9 mouse cellular contexts compared by ENCODE assay signal in genomic region chr8:89850209-89850796, GRCm38 (mm10).
DNase-seq lines count a peak whose midpoint lies in the region; ATAC-seq lines count a peak whose summit lies in the region.
"Had no signal": no experiment of that assay in that cellular context is flagged by ENCODE, and none has a peak within 500 bp of the region (broad histone marks: within the 10 kb centered on the region; RNA-seq: fewer than 3 reads in every experiment).

No protein-coding gene starts in this region.

- intact Hi-C loops in left cerebral cortex, postnatal 36 days (cut with DNase I): loop anchor here (1.0 to 10.0 kb wide), 4 partner anchors 152 to 942 kb away; partner anchors contain the start of gene Tox3

- ATAC-seq in monocyte, adult 5-6 weeks (replicated peaks; ENCODE audit: insufficient number of reproducible peaks, low FRiP score, low TSS enrichment, poor library complexity, severe bottlenecking): no peak

- DNase-seq in heart, adult 18-20 months: peak; percentile 33 to 56
- DNase-seq in heart, embryonic 10.5 days (ENCODE audit: low spot score): no peak
- peak; percentile 83 to 85 for DNase-seq in cerebellum, postnatal 10 days
- DNase-seq in frontal cortex, postnatal 14 days (ENCODE audit: low spot score in 2 of 2): peak; percentile 54 to 77
- peak; percentile 40 for DNase-seq in kidney, adult 18-20 months
- peak; percentile 47 to 63 for DNase-seq in left cerebral cortex, postnatal 36 days (ENCODE audit: low spot score in 2 of 2)
- peak; percentile 40 for DNase-seq in retina, adult 2 months (ENCODE audit: low read depth, low spot score)

- no peaks in the 10 kb centered on the region for H3K27me3 ChIP-seq in heart, embryonic 10.5 days (ENCODE audit: insufficient read depth, poor library complexity, severe bottlenecking)
- H3K27me3 ChIP-seq: liver, embryonic 15.5 days had no signal

- H3K36me3 ChIP-seq in heart, embryonic 10.5 days: no peaks in the 10 kb centered on the region
- H3K36me3 ChIP-seq: liver, embryonic 15.5 days had no signal

- WGBS in heart, embryonic 10.5 days: 40% methylated on average over 3 of the region's 3 CpGs

- no peaks in the 10 kb centered on the region for H3K4me1 ChIP-seq in heart, embryonic 10.5 days
- H3K4me1 ChIP-seq: liver, embryonic 15.5 days had no signal

- no peak overlapping the region for H3K27ac ChIP-seq in heart, embryonic 10.5 days
- H3K27ac ChIP-seq: liver, embryonic 15.5 days had no signal

- no peaks in the 10 kb centered on the region for H3K9me3 ChIP-seq in heart, embryonic 10.5 days
- H3K9me3 ChIP-seq: liver, embryonic 15.5 days had no signal

- H3K4me3 ChIP-seq in heart, embryonic 10.5 days: no peak overlapping the region
- H3K4me3 ChIP-seq: liver, embryonic 15.5 days had no signal
